Mouse (Mus musculus) bone marrow macrophage, adult 2 months (primary cell): ENCODE data around the gene Cbfa2t3.

ENCODE experiments used
- CTCF ChIP-seq: IDR thresholded peaks from 2 replicates; pipeline ENCODE4 v1.5.1; 2012; ENCODE audit warnings: low read depth, mild to moderate bottlenecking, low read length, moderate library complexity
- POLR2A ChIP-seq: IDR thresholded peaks from 2 replicates; pipeline ENCODE4 v1.6.1; 2012; ENCODE audit warnings: mild to moderate bottlenecking, low read depth, low read length, borderline replicate concordance

DNA sequence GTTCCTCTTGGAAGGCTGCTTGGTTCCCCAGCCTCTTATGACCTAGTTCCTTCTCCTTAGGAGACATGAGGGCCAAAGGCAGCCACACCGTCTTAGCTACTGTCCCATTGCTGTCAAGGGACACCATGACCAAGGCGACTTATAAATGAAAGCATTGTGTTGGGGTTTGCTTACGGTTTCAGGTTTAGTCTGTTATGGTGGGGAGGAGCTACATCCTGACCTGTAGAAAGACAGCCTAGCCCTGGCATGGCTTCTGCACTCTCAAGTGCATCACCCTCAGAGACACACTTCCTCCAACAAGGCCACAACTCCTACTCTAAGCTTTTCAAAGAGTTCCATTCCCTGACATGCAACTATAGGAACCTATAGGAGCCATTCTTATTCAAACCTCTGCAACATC lies 5.7 kb upstream of the Cbfa2t3 start:
- TF ChIP-seq CTCF (no peak), POLR2A (no peak)
